In genomic region chr8:34359776-34360175, GRCm38 (mm10) we compare ENCODE assay signal across 28 mouse cellular contexts.
A peak's percentile ranks its signal among the peaks of the same experiment; 100 is the strongest.
DNase-seq lines count a peak whose midpoint lies in the region; ATAC-seq and TF ChIP-seq lines count a peak whose summit lies in the region.
"Had no signal": no experiment of that assay in that cellular context is flagged by ENCODE, and none has a peak within 500 bp of the region (broad histone marks: within the 10 kb centered on the region; RNA-seq: fewer than 3 reads in every experiment).

No protein-coding gene starts in this region.

- 0 out of 2 replicates have a peak, but pooled peaks have one; percentile 39 for ATAC-seq in heart, embryonic 14.5 days (ENCODE audit: insufficient number of reproducible peaks, insufficient read depth, low FRiP score, low read depth)
- ATAC-seq in kidney, embryonic 14.5 days (ENCODE audit: low FRiP score, low TSS enrichment): 0 out of 2 replicates have a peak, but pooled peaks have one; percentile 20
- ATAC-seq in midbrain, embryonic 15.5 days (replicated peaks): 0 out of 2 replicates have a peak, but pooled peaks have one; percentile 48
- ATAC-seq: CD4-positive, CD25-positive, alpha-beta regulatory T cell, adult 4 months; intestine, postnatal 0 days had no signal

- no peaks in the 10 kb centered on the region; a peak in 1 of 4 replicates for H3K4me1 ChIP-seq in heart, embryonic 14.5 days (ENCODE audit: control insufficient read depth in 2 of 2, insufficient read depth in 2 of 2, low read length in 2 of 2)
- 0 out of 2 replicates have a peak, but pooled peaks cover 3% of the 10 kb centered on the region for H3K4me1 ChIP-seq in kidney, embryonic 14.5 days (ENCODE audit: control insufficient read depth, insufficient read depth, low read length)
- H3K4me1 ChIP-seq in midbrain, embryonic 15.5 days: peaks cover 6% of the 10 kb centered on the region; the same call in 1 of the 2 replicates
- H3K4me1 ChIP-seq: embryonic facial prominence, embryonic 15.5 days; heart, embryonic 10.5 days; liver, embryonic 13.5 days had no signal

- no peak overlapping the region for H3K4me3 ChIP-seq in heart, embryonic 14.5 days (ENCODE audit: control insufficient read depth in 1 of 2, insufficient read depth in 1 of 2, low read depth in 1 of 2, low read length in 2 of 2)
- no peak overlapping the region for H3K4me3 ChIP-seq in kidney, embryonic 14.5 days (ENCODE audit: low read length)
- no peak overlapping the region for H3K4me3 ChIP-seq in midbrain, embryonic 15.5 days
- H3K4me3 ChIP-seq: embryonic facial prominence, embryonic 10.5 days; embryonic facial prominence, embryonic 15.5 days; heart, embryonic 10.5 days; hindbrain, embryonic 10.5 days; kidney, embryonic 15.5 days; liver, embryonic 13.5 days; myocyte; neural tube, embryonic 13.5 days had no signal

- no peak for DNase-seq in heart, adult 18-20 months
- no peak for DNase-seq in kidney, postnatal 4 days
- DNase-seq in brain, embryonic 14.5 days (ENCODE audit: low read depth): peak; percentile 50
- DNase-seq in right cerebral cortex, postnatal 25 days: no peak
- DNase-seq: adrenal gland, adult 2 months; adrenal gland, postnatal 36 days; cerebellum, adult 2 months; cerebellum, postnatal 14 days; gastrocnemius, postnatal 10 days; layer of hippocampus, postnatal 36 days; left cerebral cortex, postnatal 4 days; liver, embryonic 13.5 days; lung, adult 18-20 months; lung, postnatal 10 days; thymus, adult 2 months; thymus, postnatal 36 days had no signal

- WGBS in heart, embryonic 14.5 days: 35% methylated on average over 2 of the region's 2 CpGs
- WGBS in kidney, embryonic 14.5 days: 67% methylated on average over 2 of the region's 2 CpGs
- WGBS in midbrain, embryonic 15.5 days: 41% methylated on average over 2 of the region's 2 CpGs

- H3K4me2 ChIP-seq in heart, embryonic 14.5 days (ENCODE audit: low read length): no peak overlapping the region
- no peak overlapping the region for H3K4me2 ChIP-seq in kidney, embryonic 14.5 days (replicated peaks; ENCODE audit: low read depth, low read length)
- H3K4me2 ChIP-seq in midbrain, embryonic 15.5 days: no peak overlapping the region
- H3K4me2 ChIP-seq: embryonic facial prominence, embryonic 15.5 days; kidney, embryonic 15.5 days; liver, embryonic 13.5 days; neural tube, embryonic 13.5 days had no signal

- H3K9ac ChIP-seq in heart, embryonic 14.5 days (ENCODE audit: low read length): no peak overlapping the region
- H3K9ac ChIP-seq in kidney, embryonic 14.5 days (ENCODE audit: low read depth, low read length): no peak overlapping the region
- H3K9ac ChIP-seq in midbrain, embryonic 15.5 days: no peak overlapping the region
- H3K9ac ChIP-seq: embryonic facial prominence, embryonic 15.5 days; kidney, embryonic 15.5 days; liver, embryonic 13.5 days; neural tube, embryonic 13.5 days had no signal

- TF ChIP-seq CTCF in brain, embryonic 14.5 days (IDR thresholded peaks at IDR 0.05; ENCODE audit: borderline replicate concordance, extremely low read depth, insufficient read depth, insufficient read length): no peak

- no peak for TF ChIP-seq POLR2A in brain, embryonic 14.5 days (IDR thresholded peaks at IDR 0.05; ENCODE audit: borderline replicate concordance, extremely low read depth, insufficient read depth, insufficient read length, poor library complexity, severe bottlenecking)

- H3K36me3 ChIP-seq in heart, embryonic 14.5 days (ENCODE audit: control insufficient read depth, insufficient read depth, low read length): no peaks in the 10 kb centered on the region
- no peaks in the 10 kb centered on the region for H3K36me3 ChIP-seq in kidney, embryonic 14.5 days (ENCODE audit: control insufficient read depth, insufficient read depth, low read length)
- no peaks in the 10 kb centered on the region for H3K36me3 ChIP-seq in midbrain, embryonic 15.5 days (replicated peaks)
- H3K36me3 ChIP-seq: embryonic facial prominence, embryonic 10.5 days; embryonic facial prominence, embryonic 15.5 days; heart, embryonic 10.5 days; hindbrain, embryonic 10.5 days; kidney, embryonic 15.5 days; liver, embryonic 13.5 days; neural tube, embryonic 13.5 days had no signal

- no peaks in the 10 kb centered on the region for H3K27me3 ChIP-seq in heart, embryonic 14.5 days (ENCODE audit: control insufficient read depth, insufficient read depth, low read length)
- no peaks in the 10 kb centered on the region for H3K27me3 ChIP-seq in kidney, embryonic 14.5 days (ENCODE audit: control insufficient read depth, insufficient read depth, low read length)
- no peaks in the 10 kb centered on the region for H3K27me3 ChIP-seq in midbrain, embryonic 15.5 days (replicated peaks)
- H3K27me3 ChIP-seq: embryonic facial prominence, embryonic 15.5 days; kidney, embryonic 15.5 days; liver, embryonic 13.5 days; neural tube, embryonic 13.5 days had no signal

- no peak overlapping the region for H3K27ac ChIP-seq in heart, embryonic 14.5 days (replicated peaks in 1 of 2; ENCODE audit: control insufficient read depth in 1 of 2, insufficient read depth in 1 of 2, low read depth in 2 of 2, low read length in 2 of 2)
- H3K27ac ChIP-seq in kidney, embryonic 14.5 days (ENCODE audit: low read depth, low read length): no peak overlapping the region
- H3K27ac ChIP-seq in midbrain, embryonic 15.5 days: no peak overlapping the region
- H3K27ac ChIP-seq: embryonic facial prominence, embryonic 10.5 days; embryonic facial prominence, embryonic 15.5 days; heart, embryonic 10.5 days; hindbrain, embryonic 10.5 days; kidney, embryonic 15.5 days; liver, embryonic 13.5 days; neural tube, embryonic 13.5 days had no signal

- no peaks in the 10 kb centered on the region for H3K9me3 ChIP-seq in heart, embryonic 14.5 days (ENCODE audit: control insufficient read depth, low read length)
- no peaks in the 10 kb centered on the region for H3K9me3 ChIP-seq in kidney, embryonic 14.5 days (ENCODE audit: control insufficient read depth, low read length)
- H3K9me3 ChIP-seq in midbrain, embryonic 15.5 days: no peaks in the 10 kb centered on the region
- H3K9me3 ChIP-seq: embryonic facial prominence, embryonic 10.5 days; embryonic facial prominence, embryonic 15.5 days; heart, embryonic 10.5 days; kidney, embryonic 15.5 days; liver, embryonic 13.5 days; neural tube, embryonic 13.5 days had no signal
